Mouse (Mus musculus): ENCODE results near the gene Btrc.
A peak's percentile ranks its signal among the peaks of the same experiment; 100 is the strongest.
"Not testable (repeated sequence)": the region's sequence is repeated elsewhere in the genome, so short reads cannot be mapped to it uniquely, and the experiment has no call there.

Gene Btrc

GRCm38 (mm10) chr19:45530200-45530995 lies 166.9 kb downstream of the Btrc start:
- DNase-seq (ENCODE audit: low spot score in 2 of 2): no peak

- DNase-seq (ENCODE audit: low spot score in 2 of 2): no peak
Observed at GRCm38 (mm10) chr19:45531554-45531953, 168.0 kb downstream of the Btrc start.

- DNase-seq (ENCODE audit: low spot score in 2 of 2): no peak
Observed at GRCm38 (mm10) chr19:45533617-45534016, 170.1 kb downstream of the Btrc start.

- no peak for DNase-seq (ENCODE audit: low spot score in 2 of 2)
Observed at GRCm38 (mm10) chr19:45535214-45535735, 171.7 kb downstream of the Btrc start.

- no peak for DNase-seq (ENCODE audit: low spot score in 2 of 2)
Observed at GRCm38 (mm10) chr19:45535929-45536328, 172.4 kb downstream of the Btrc start.

GRCm38 (mm10) chr19:45537505-45537904 lies 174.0 kb downstream of the Btrc start:
- DNase-seq (ENCODE audit: low spot score in 2 of 2): no peak

GRCm38 (mm10) chr19:45540657-45541408 lies 177.3 kb downstream of the Btrc start:
- no peak for DNase-seq (ENCODE audit: low spot score in 2 of 2)

GRCm38 (mm10) chr19:45541409-45542041 lies 178.0 kb downstream of the Btrc start:
- peak in 1 of 2 experiments; percentile 42 for DNase-seq (ENCODE audit: low spot score in 2 of 2)

GRCm38 (mm10) chr19:45542061-45542460 lies 178.5 kb downstream of the Btrc start:
- DNase-seq (ENCODE audit: low spot score in 2 of 2): no peak

- no peak for DNase-seq (ENCODE audit: low spot score in 2 of 2)
Observed at GRCm38 (mm10) chr19:45544152-45544924, 180.8 kb downstream of the Btrc start.

- DNase-seq (ENCODE audit: low spot score in 2 of 2): peak; percentile 43 to 62
Observed at GRCm38 (mm10) chr19:45544925-45545321, 181.4 kb downstream of the Btrc start.

- DNase-seq (ENCODE audit: low spot score in 2 of 2): not testable (repeated sequence)
Observed at GRCm38 (mm10) chr19:45548196-45548595, 184.7 kb downstream of the Btrc start.

- DNase-seq (ENCODE audit: low spot score in 2 of 2): no peak
Observed at GRCm38 (mm10) chr19:45549128-45549915, 185.8 kb downstream of the Btrc start.

- DNase-seq (ENCODE audit: low spot score in 2 of 2): no peak
Observed at GRCm38 (mm10) chr19:45549948-45550347, 186.4 kb downstream of the Btrc start.

- DNase-seq (ENCODE audit: low spot score in 2 of 2): no peak
Observed at GRCm38 (mm10) chr19:45552187-45552586, 188.7 kb downstream of the Btrc start.

GRCm38 (mm10) chr19:45554136-45554535 lies 190.6 kb downstream of the Btrc start:
- no peak for DNase-seq (ENCODE audit: low spot score in 2 of 2)

GRCm38 (mm10) chr19:45560153-45560890 lies 196.8 kb downstream of the Btrc start, which contains the start of the genes Poll and Gm17018:
Gene Poll (minus strand): TSS chr19:45560531.
Gene Gm17018 (plus strand): TSS chr19:45560615.
- DNase-seq (ENCODE audit: low spot score in 2 of 2): peak; percentile 73 to 82

- DNase-seq (ENCODE audit: low spot score in 2 of 2): no peak
Observed at GRCm38 (mm10) chr19:45565925-45566715, 202.6 kb downstream of the Btrc start.

- no peak for DNase-seq (ENCODE audit: low spot score in 2 of 2)
Observed at GRCm38 (mm10) chr19:45567367-45567766, 203.8 kb downstream of the Btrc start.
